Comparison of ENCODE assay signal across 24 mouse cellular contexts in genomic region chr2:148522936-148523335, GRCm38 (mm10).
DNase-seq lines count a peak whose midpoint lies in the region; ATAC-seq and TF ChIP-seq lines count a peak whose summit lies in the region.
"Had no signal": no experiment of that assay in that cellular context is flagged by ENCODE, and none has a peak within 500 bp of the region (broad histone marks: within the 10 kb centered on the region; RNA-seq: fewer than 3 reads in every experiment).

No protein-coding gene starts in this region.

- H3K4me2 ChIP-seq in heart, embryonic 13.5 days = no peak overlapping the region
- H3K4me2 ChIP-seq in lung, embryonic 14.5 days = no peak overlapping the region
- H3K4me2 ChIP-seq in myocyte (ENCODE audit: low read depth) = peak overlapping the region; percentile 26
- H3K4me2 ChIP-seq: embryonic facial prominence, embryonic 15.5 days; intestine, embryonic 15.5 days; midbrain, embryonic 12.5 days; stomach, embryonic 15.5 days had no signal

- no peak for TF ChIP-seq POLR2A in embryonic fibroblast, embryonic 13.5 days (IDR thresholded peaks at IDR 0.05; ENCODE audit: low read depth, low read length)
- TF ChIP-seq POLR2A in myocyte (IDR thresholded peaks at IDR 0.05; ENCODE audit: insufficient read length, low read depth) = no peak

- H3K9ac ChIP-seq in heart, embryonic 13.5 days = no peak overlapping the region
- H3K9ac ChIP-seq in lung, embryonic 14.5 days = no peak overlapping the region
- H3K9ac ChIP-seq: embryonic facial prominence, embryonic 15.5 days; forebrain, postnatal 0 days; intestine, embryonic 15.5 days; midbrain, embryonic 12.5 days; stomach, embryonic 15.5 days had no signal

- H3K4me3 ChIP-seq in heart, embryonic 13.5 days = no peak overlapping the region
- H3K4me3 ChIP-seq in lung, embryonic 14.5 days (ENCODE audit: low read depth, low read length) = no peak overlapping the region
- H3K4me3 ChIP-seq in embryonic fibroblast, embryonic 13.5 days (ENCODE audit: insufficient read depth, low read length) = no peak overlapping the region
- no peak overlapping the region for H3K4me3 ChIP-seq in myocyte
- H3K4me3 ChIP-seq: embryonic facial prominence, embryonic 15.5 days; hindbrain, embryonic 10.5 days; intestine, embryonic 15.5 days; limb, embryonic 10.5 days; midbrain, embryonic 12.5 days; stomach, embryonic 15.5 days had no signal

- 61% methylated on average over 2 of the region's 2 CpGs for WGBS in heart, embryonic 13.5 days
- 74% methylated on average over 2 of the region's 2 CpGs for WGBS in lung, embryonic 14.5 days

- TF ChIP-seq CTCF in lung, embryonic 14.5 days (IDR thresholded peaks at IDR 0.05; ENCODE audit: low read depth) = no peak
- TF ChIP-seq CTCF in embryonic fibroblast, embryonic 13.5 days (IDR thresholded peaks at IDR 0.05; ENCODE audit: borderline replicate concordance, insufficient read depth, low read length) = no peak

- no peak overlapping the region for H3ac ChIP-seq in myocyte (ENCODE audit: control insufficient read depth, insufficient read length)

- H3K27ac ChIP-seq in heart, embryonic 13.5 days (replicated peaks) = 0 out of 2 replicates have a peak overlapping the region, but pooled peaks have one; percentile 26
- no peak overlapping the region for H3K27ac ChIP-seq in lung, embryonic 14.5 days (ENCODE audit: low read depth)
- H3K27ac ChIP-seq in embryonic fibroblast, embryonic 13.5 days (ENCODE audit: insufficient read depth, low read length) = peak overlapping the region; percentile 67
- H3K27ac ChIP-seq: embryonic facial prominence, embryonic 15.5 days; hindbrain, embryonic 10.5 days; intestine, embryonic 15.5 days; limb, embryonic 10.5 days; midbrain, embryonic 12.5 days; stomach, embryonic 15.5 days had no signal

- H3K79me2 ChIP-seq in myocyte (ENCODE audit: control insufficient read depth, insufficient read depth) = no peaks in the 10 kb centered on the region

- no peak for DNase-seq in heart, postnatal 4 days
- DNase-seq in lung, embryonic 14.5 days = peak; percentile 73
- no peak for DNase-seq in lung, postnatal 10 days
- no peak for DNase-seq in cerebellum, postnatal 10 days
- DNase-seq: adrenal gland, adult 8-10 months; cerebellum, adult 18-20 months; cerebellum, postnatal 36 days; embryo, embryonic 11 days; forebrain, postnatal 0 days; gastrocnemius, postnatal 25 days; kidney, adult 8-10 months; kidney, postnatal 10 days; thymus, postnatal 25 days had no signal

- ATAC-seq in heart, embryonic 13.5 days (ENCODE audit: extremely low read depth, insufficient number of reproducible peaks, low FRiP score, low TSS enrichment) = no peak
- no peak for ATAC-seq in lung, embryonic 14.5 days (ENCODE audit: insufficient read depth)
- ATAC-seq: activated CD4-positive, CD25-positive, alpha-beta regulatory T cell, adult 4 months; forebrain, postnatal 0 days; hindbrain, embryonic 16.5 days; intestine, embryonic 15.5 days had no signal

- no peaks in the 10 kb centered on the region for H3K9me3 ChIP-seq in heart, embryonic 13.5 days
- no peaks in the 10 kb centered on the region for H3K9me3 ChIP-seq in lung, embryonic 14.5 days (ENCODE audit: low read depth, low read length)
- H3K9me3 ChIP-seq: embryonic facial prominence, embryonic 15.5 days; hindbrain, embryonic 10.5 days; intestine, embryonic 15.5 days; limb, embryonic 10.5 days; midbrain, embryonic 12.5 days; stomach, embryonic 15.5 days had no signal

- peaks cover 26% of the 10 kb centered on the region for H3K4me1 ChIP-seq in heart, embryonic 13.5 days
- peaks cover 12% of the 10 kb centered on the region for H3K4me1 ChIP-seq in lung, embryonic 14.5 days (ENCODE audit: insufficient read depth)
- H3K4me1 ChIP-seq in embryonic fibroblast, embryonic 13.5 days (ENCODE audit: control insufficient read depth, insufficient read depth, low read length) = peaks cover 19% of the 10 kb centered on the region
- H3K4me1 ChIP-seq: midbrain, embryonic 12.5 days had no signal

- H3K36me3 ChIP-seq in heart, embryonic 13.5 days = no peaks in the 10 kb centered on the region
- no peaks in the 10 kb centered on the region for H3K36me3 ChIP-seq in lung, embryonic 14.5 days (ENCODE audit: insufficient read depth)
- no peaks in the 10 kb centered on the region for H3K36me3 ChIP-seq in myocyte (ENCODE audit: control insufficient read depth, insufficient read depth)
- H3K36me3 ChIP-seq: embryonic facial prominence, embryonic 15.5 days; hindbrain, embryonic 10.5 days; intestine, embryonic 15.5 days; limb, embryonic 10.5 days; midbrain, embryonic 12.5 days; stomach, embryonic 15.5 days had no signal

- no peaks in the 10 kb centered on the region for H3K27me3 ChIP-seq in heart, embryonic 13.5 days (replicated peaks)
- H3K27me3 ChIP-seq in lung, embryonic 14.5 days (ENCODE audit: insufficient read depth, low read length) = no peaks in the 10 kb centered on the region
- H3K27me3 ChIP-seq in myocyte (ENCODE audit: control insufficient read depth, insufficient read depth, insufficient read length) = no peaks in the 10 kb centered on the region
- H3K27me3 ChIP-seq: embryonic facial prominence, embryonic 15.5 days; intestine, embryonic 15.5 days; midbrain, embryonic 12.5 days; stomach, embryonic 15.5 days had no signal

TF ChIP-seq in myocyte, 11 proteins besides CTCF, POLR2A, EP300 and RAD21:
- TF ChIP-seq CEBPB (IDR thresholded peaks at IDR 0.05; ENCODE audit: insufficient read depth, poor library complexity, severe bottlenecking) (no peak), USF1 (IDR thresholded peaks at IDR 0.05; ENCODE audit: low read depth) (no peak), MYOD1 (IDR thresholded peaks at IDR 0.05; ENCODE audit: control insufficient read depth in 1 of 3, insufficient read length in 2 of 3, low read depth in 2 of 3) (no peak), TCF3 (IDR thresholded peaks at IDR 0.05; ENCODE audit: insufficient read length, low read depth) (no peak), TCF12 (IDR thresholded peaks at IDR 0.05; ENCODE audit: insufficient read depth, poor library complexity, severe bottlenecking) (no peak), MYOG (IDR thresholded peaks at IDR 0.05; ENCODE audit: control insufficient read depth in 1 of 3, insufficient read depth in 1 of 3, insufficient read length in 2 of 3, low read depth in 2 of 3) (no peak), MAX (IDR thresholded peaks at IDR 0.05; ENCODE audit: low read depth) (no peak), E2F4 (IDR thresholded peaks at IDR 0.05; ENCODE audit: insufficient read depth) (no peak), POLR2AphosphoS2 (IDR thresholded peaks at IDR 0.05; ENCODE audit: insufficient read length, low read depth) (no peak), SRF (IDR thresholded peaks at IDR 0.05; ENCODE audit: control insufficient read depth, insufficient read length, low read depth) (no peak), REST (IDR thresholded peaks at IDR 0.05; ENCODE audit: insufficient read depth, insufficient read length) (no peak)
